Comparison of ENCODE assay signal across 9 mouse cellular contexts in genomic region chr11:3539826-3540196, GRCm38 (mm10). TPM values are rescaled to one million over a fixed set of nuclear protein-coding genes. Genes with fewer than 3 reads are reported as not detected.
DNase-seq lines count a peak whose midpoint lies in the region; ATAC-seq and TF ChIP-seq lines count a peak whose summit lies in the region.
"Had no signal": no experiment of that assay in that cellular context is flagged by ENCODE, and none has a peak within 500 bp of the region (broad histone marks: within the 10 kb centered on the region; RNA-seq: fewer than 3 reads in every experiment).

No protein-coding gene starts in this region.

- H3K4me1 ChIP-seq in lung, embryonic 15.5 days: peaks cover 45% of the 10 kb centered on the region
- peaks cover 6% of the 10 kb centered on the region; the same call in 1 of the 2 replicates for H3K4me1 ChIP-seq in lung, adult 2 months (ENCODE audit: control insufficient read depth, insufficient read depth, low read length)
- peaks cover 43% of the 10 kb centered on the region for H3K4me1 ChIP-seq in forebrain, embryonic 10.5 days
- peaks cover 44% of the 10 kb centered on the region for H3K4me1 ChIP-seq in limb, embryonic 13.5 days
- H3K4me1 ChIP-seq in stomach, embryonic 14.5 days (ENCODE audit: control insufficient read depth, insufficient read depth, low read length): peaks cover 24% of the 10 kb centered on the region

- peak overlapping the region; percentile 74 for H3K4me2 ChIP-seq in lung, embryonic 15.5 days
- H3K4me2 ChIP-seq in limb, embryonic 13.5 days (replicated peaks): peak overlapping the region; percentile 79
- H3K4me2 ChIP-seq in stomach, embryonic 14.5 days (replicated peaks; ENCODE audit: low read depth, low read length): peak overlapping the region; percentile 70

- no peak for DNase-seq in lung, adult 2 months
- no peak for DNase-seq in forebrain, embryonic 10.5 days (ENCODE audit: extremely low spot score, low spot score)
- no peak for DNase-seq in adrenal gland, adult 2 months
- DNase-seq in spleen, adult 18-20 months: no peak

- no peak for TF ChIP-seq CTCF in lung, adult 2 months (IDR thresholded peaks at IDR 0.05; ENCODE audit: insufficient read depth, low read length)

- ATAC-seq in lung, embryonic 15.5 days (ENCODE audit: borderline replicate concordance, extremely low read depth, low FRiP score, low TSS enrichment): no peak
- ATAC-seq in limb, embryonic 13.5 days (ENCODE audit: low FRiP score, low read depth): no peak
- ATAC-seq in stomach, embryonic 14.5 days (ENCODE audit: insufficient number of reproducible peaks, insufficient read depth, low FRiP score, low read depth): no peak
- no peak for ATAC-seq in megakaryocyte-erythroid progenitor cell, adult 5-6 weeks (replicated peaks; ENCODE audit: low FRiP score, low TSS enrichment, poor library complexity, severe bottlenecking)

- H3K36me3 ChIP-seq in lung, embryonic 15.5 days: no peaks in the 10 kb centered on the region
- H3K36me3 ChIP-seq in forebrain, embryonic 10.5 days (replicated peaks): peaks cover 6% of the 10 kb centered on the region
- no peaks in the 10 kb centered on the region; the same call in 1 of the 2 replicates for H3K36me3 ChIP-seq in limb, embryonic 13.5 days
- no peaks in the 10 kb centered on the region for H3K36me3 ChIP-seq in stomach, embryonic 14.5 days (ENCODE audit: control insufficient read depth, insufficient read depth, low read length)

- TF ChIP-seq POLR2A in lung, adult 2 months (IDR thresholded peaks at IDR 0.05; ENCODE audit: borderline replicate concordance, extremely low read depth, low read depth, low read length): no peak

- peak overlapping the region; percentile 67 for H3K4me3 ChIP-seq in lung, embryonic 15.5 days
- H3K4me3 ChIP-seq in lung, adult 2 months (replicated peaks; ENCODE audit: extremely low read depth, low read depth, low read length): no peak overlapping the region
- peak overlapping the region; percentile 70 for H3K4me3 ChIP-seq in forebrain, embryonic 10.5 days
- peak overlapping the region; percentile 65 for H3K4me3 ChIP-seq in limb, embryonic 13.5 days
- H3K4me3 ChIP-seq in stomach, embryonic 14.5 days (ENCODE audit: low read depth, low read length): peak overlapping the region; percentile 60

- 71% methylated on average over 4 of the region's 4 CpGs for WGBS in lung, embryonic 15.5 days
- 61% methylated on average over 4 of the region's 4 CpGs for WGBS in lung, adult 2 months
- WGBS in forebrain, embryonic 10.5 days: 86% methylated on average over 4 of the region's 4 CpGs
- 83% methylated on average over 4 of the region's 4 CpGs for WGBS in limb, embryonic 13.5 days
- WGBS in stomach, embryonic 14.5 days: 79% methylated on average over 4 of the region's 4 CpGs

- H3K27me3 ChIP-seq in lung, embryonic 15.5 days: no peaks in the 10 kb centered on the region
- H3K27me3 ChIP-seq in forebrain, embryonic 10.5 days (ENCODE audit: poor library complexity, severe bottlenecking): no peaks in the 10 kb centered on the region
- H3K27me3 ChIP-seq in limb, embryonic 13.5 days: no peaks in the 10 kb centered on the region
- H3K27me3 ChIP-seq in stomach, embryonic 14.5 days (ENCODE audit: control insufficient read depth, insufficient read depth, low read length): no peaks in the 10 kb centered on the region

- no peak overlapping the region for H3K27ac ChIP-seq in lung, embryonic 15.5 days
- H3K27ac ChIP-seq in forebrain, embryonic 10.5 days: peak overlapping the region; percentile 89; the same call in 1 of the 2 replicates
- no peak overlapping the region for H3K27ac ChIP-seq in limb, embryonic 13.5 days
- no peak overlapping the region for H3K27ac ChIP-seq in stomach, embryonic 14.5 days (ENCODE audit: low read length)

- no peaks in the 10 kb centered on the region for H3K9me3 ChIP-seq in lung, embryonic 15.5 days
- peaks cover 5% of the 10 kb centered on the region; the same call in 1 of the 2 replicates for H3K9me3 ChIP-seq in forebrain, embryonic 10.5 days
- peaks cover 6% of the 10 kb centered on the region; the same call in 1 of the 2 replicates for H3K9me3 ChIP-seq in limb, embryonic 13.5 days
- no peaks in the 10 kb centered on the region for H3K9me3 ChIP-seq in stomach, embryonic 14.5 days (ENCODE audit: control insufficient read depth, low read depth, low read length)

- peak overlapping the region; percentile 34; the same call in 1 of the 2 replicates for H3K9ac ChIP-seq in lung, embryonic 15.5 days
- H3K9ac ChIP-seq in limb, embryonic 13.5 days: no peak overlapping the region
- no peak overlapping the region for H3K9ac ChIP-seq in stomach, embryonic 14.5 days (replicated peaks; ENCODE audit: low read depth, low read length)

RNA-seq across cellular contexts. Expression of gene Smtn, which starts 0.6 kb away (rescaled TPM):
- 107 and 108 TPM in 2 replicates for polyA plus RNA-seq in lung, embryonic 15.5 days (2015; fragmentation: Nextera tagmentation; extraction: Ambion mirVana)
- 43.1 and 51.6 TPM in 2 replicates for polyA plus RNA-seq in lung, adult 2 months (2012; rRNA removed)
- 35.1 and 40.2 TPM in 2 replicates for polyA plus RNA-seq in forebrain, embryonic 10.5 days (2016; fragmentation: Nextera tagmentation; extraction: Ambion mirVana)
- polyA plus RNA-seq in limb, embryonic 13.5 days (2015; fragmentation: Nextera tagmentation; extraction: Ambion mirVana): 57.8 and 63.6 TPM in 2 replicates
- polyA plus RNA-seq in stomach, embryonic 14.5 days (2014; fragmentation: Nextera tagmentation; extraction: Ambion mirVana): 109 and 112 TPM in 2 replicates
- total RNA-seq in megakaryocyte-erythroid progenitor cell, adult 5-6 weeks (2014; fragmentation: Nextera tagmentation): 3.3 and 4.1 TPM in 2 replicates
- 0.30 and 1.3 TPM in 2 replicates for total RNA-seq in megakaryocyte-erythroid progenitor cell, adult 5-6 weeks (2017)
- total RNA-seq in adrenal gland, adult 2 months (2021): 10 to 100 TPM; 45.1 to 59.8 TPM
- 33.2 and 36.2 TPM in 2 replicates for polyA plus RNA-seq in adrenal gland, adult 2 months (2012; rRNA removed)

RNA-seq across cellular contexts. Expression of gene Selenom, which starts 25.3 kb away (rescaled TPM):
- polyA plus RNA-seq in lung, embryonic 15.5 days (2015; fragmentation: Nextera tagmentation; extraction: Ambion mirVana): 99.2 and 102 TPM in 2 replicates
- polyA plus RNA-seq in lung, adult 2 months (2012; rRNA removed): 111 and 138 TPM in 2 replicates
- polyA plus RNA-seq in forebrain, embryonic 10.5 days (2016; fragmentation: Nextera tagmentation; extraction: Ambion mirVana): 36.1 and 37.9 TPM in 2 replicates
- 142 and 153 TPM in 2 replicates for polyA plus RNA-seq in limb, embryonic 13.5 days (2015; fragmentation: Nextera tagmentation; extraction: Ambion mirVana)
- 154 and 160 TPM in 2 replicates for polyA plus RNA-seq in stomach, embryonic 14.5 days (2014; fragmentation: Nextera tagmentation; extraction: Ambion mirVana)
- total RNA-seq in megakaryocyte-erythroid progenitor cell, adult 5-6 weeks (2014; fragmentation: Nextera tagmentation): not detected in 2 replicates
- not detected in 2 replicates for total RNA-seq in megakaryocyte-erythroid progenitor cell, adult 5-6 weeks (2017)
- total RNA-seq in adrenal gland, adult 2 months (2021): 10 to 100 TPM; 31.7 to 54.5 TPM
- polyA plus RNA-seq in adrenal gland, adult 2 months (2012; rRNA removed): 89.0 and 131 TPM in 2 replicates

RNA-seq across cellular contexts. Expression of gene Inpp5j, which starts 35.2 kb away (rescaled TPM):
- 1.5 TPM in 2 replicates for polyA plus RNA-seq in lung, embryonic 15.5 days (2015; fragmentation: Nextera tagmentation; extraction: Ambion mirVana)
- 2.3 and 2.7 TPM in 2 replicates for polyA plus RNA-seq in lung, adult 2 months (2012; rRNA removed)
- polyA plus RNA-seq in forebrain, embryonic 10.5 days (2016; fragmentation: Nextera tagmentation; extraction: Ambion mirVana): 0.20 and 0.21 TPM in 2 replicates
- polyA plus RNA-seq in limb, embryonic 13.5 days (2015; fragmentation: Nextera tagmentation; extraction: Ambion mirVana): 0.09 and 0.23 TPM in 2 replicates
- polyA plus RNA-seq in stomach, embryonic 14.5 days (2014; fragmentation: Nextera tagmentation; extraction: Ambion mirVana): 1.2 and 2.0 TPM in 2 replicates
- total RNA-seq in megakaryocyte-erythroid progenitor cell, adult 5-6 weeks (2014; fragmentation: Nextera tagmentation): 0.37 TPM in 1 of 2 replicates, not detected in the other
- not detected in 2 replicates for total RNA-seq in megakaryocyte-erythroid progenitor cell, adult 5-6 weeks (2017)
- 1 to 10 TPM in 1 of 2 experiments, under 1 TPM in 1; 0.72 to 1.8 TPM for total RNA-seq in adrenal gland, adult 2 months (2021)
- 1.8 and 2.6 TPM in 2 replicates for polyA plus RNA-seq in adrenal gland, adult 2 months (2012; rRNA removed)

RNA-seq across cellular contexts. Expression of gene Pla2g3, which starts 51.7 kb away (rescaled TPM):
- 0.44 and 0.50 TPM in 2 replicates for polyA plus RNA-seq in lung, embryonic 15.5 days (2015; fragmentation: Nextera tagmentation; extraction: Ambion mirVana)
- 0.50 and 3.1 TPM in 2 replicates for polyA plus RNA-seq in lung, adult 2 months (2012; rRNA removed)
- polyA plus RNA-seq in forebrain, embryonic 10.5 days (2016; fragmentation: Nextera tagmentation; extraction: Ambion mirVana): 1.4 TPM in 2 replicates
- polyA plus RNA-seq in limb, embryonic 13.5 days (2015; fragmentation: Nextera tagmentation; extraction: Ambion mirVana): 0.22 and 0.38 TPM in 2 replicates
- polyA plus RNA-seq in stomach, embryonic 14.5 days (2014; fragmentation: Nextera tagmentation; extraction: Ambion mirVana): 0.17 and 0.52 TPM in 2 replicates
- total RNA-seq in megakaryocyte-erythroid progenitor cell, adult 5-6 weeks (2014; fragmentation: Nextera tagmentation): 0.12 TPM in 1 of 2 replicates, not detected in the other
- 0.28 TPM in 1 of 2 replicates, not detected in the other for total RNA-seq in megakaryocyte-erythroid progenitor cell, adult 5-6 weeks (2017)
- total RNA-seq in adrenal gland, adult 2 months (2021): under 1 TPM in 1 of 2 experiments, not detected in 1; 0.14 TPM
- polyA plus RNA-seq in adrenal gland, adult 2 months (2012; rRNA removed): 0.52 and 0.65 TPM in 2 replicates
- total RNA-seq: gastrocnemius, adult 8-10 months had no signal
